Mouse (Mus musculus): ENCODE measurements around the gene Tgm1. TPM values are rescaled to one million over a fixed set of nuclear protein-coding genes. Genes with fewer than 3 reads are reported as not detected.

Tgm1 gene
- polyA plus RNA-seq (2012; rRNA removed; ENCODE audit: low replicate concordance): 0.60 and 2.2 TPM in 2 replicates

GRCm38 (mm10) chr14:55713729-55714122, at the start of gene Tgm1:
Gene Tgm1, minus strand, starts transcription at chr14:55713926.

GRCm38 (mm10) chr14:55761163-55761562, 47.4 kb upstream of the Tgm1 start, which contains the start of gene Ltb4r2:
Gene Ltb4r2, plus strand, starts transcription at chr14:55761428.

GRCm38 (mm10) chr14:55758363-55758784, 44.6 kb upstream of the Tgm1 start, which contains the start of gene Cideb:
Gene Cideb, minus strand, starts transcription at chr14:55758458.

GRCm38 (mm10) chr14:55745180-55745860, 31.6 kb upstream of the Tgm1 start, which contains the start of the genes Dhrs1 and Nop9:
Gene Dhrs1, minus strand, starts transcription at chr14:55745690.
Gene Nop9, plus strand, starts transcription at chr14:55745693.

GRCm38 (mm10) chr14:55721700-55722437, 8.1 kb upstream of the Tgm1 start, which contains the start of gene Rabggta:
Gene Rabggta, minus strand, starts transcription at chr14:55722263.

GRCm38 (mm10) chr14:55681160-55682117, 32.3 kb downstream of the Tgm1 start, which contains the start of gene Tinf2:
Gene Tinf2, minus strand, starts transcription at chr14:55681820.

GRCm38 (mm10) chr14:55671833-55672740, 41.6 kb downstream of the Tgm1 start, which contains the start of the genes Gmpr2 and Nedd8:
Gene Gmpr2, plus strand, starts transcription at chr14:55671941.
Gene Nedd8, minus strand, starts transcription at chr14:55672124.

GRCm38 (mm10) chr14:55659960-55660573, 53.7 kb downstream of the Tgm1 start, which contains the start of gene Mdp1:
Gene Mdp1, minus strand, starts transcription at chr14:55660508.

Other genes starting within 250 kb of the Tgm1 start
- 57.4 and 80.1 TPM in 2 replicates for gene Dhrs4, start 235.2 kb downstream of the Tgm1 start, polyA plus RNA-seq (2012; rRNA removed; ENCODE audit: low replicate concordance)
- gene Carmil3, start 223.3 kb downstream of the Tgm1 start, polyA plus RNA-seq (2012; rRNA removed; ENCODE audit: low replicate concordance): 2.1 and 9.4 TPM in 2 replicates
- 0.08 and 0.19 TPM in 2 replicates for gene Cpne6, start 203.5 kb downstream of the Tgm1 start, polyA plus RNA-seq (2012; rRNA removed; ENCODE audit: low replicate concordance)
- gene Nrl, start 188.9 kb downstream of the Tgm1 start, polyA plus RNA-seq (2012; rRNA removed; ENCODE audit: low replicate concordance): not detected in 2 replicates
- 44.1 and 72.2 TPM in 2 replicates for gene Pck2, start 173.7 kb downstream of the Tgm1 start, polyA plus RNA-seq (2012; rRNA removed; ENCODE audit: low replicate concordance)
- gene Dcaf11, start 153.9 kb downstream of the Tgm1 start, polyA plus RNA-seq (2012; rRNA removed; ENCODE audit: low replicate concordance): 79.4 and 81.9 TPM in 2 replicates
- gene A730061H03Rik, start 153.5 kb downstream of the Tgm1 start, polyA plus RNA-seq (2012; rRNA removed; ENCODE audit: low replicate concordance): 2.9 and 3.1 TPM in 2 replicates
- gene Fitm1, start 138.3 kb downstream of the Tgm1 start, polyA plus RNA-seq (2012; rRNA removed; ENCODE audit: low replicate concordance): 0.68 and 2.5 TPM in 2 replicates
- gene Psme1, start 135.8 kb downstream of the Tgm1 start, polyA plus RNA-seq (2012; rRNA removed; ENCODE audit: low replicate concordance): 111 and 123 TPM in 2 replicates
- 34.6 and 113 TPM in 2 replicates for gene Emc9, start 128.6 kb downstream of the Tgm1 start, polyA plus RNA-seq (2012; rRNA removed; ENCODE audit: low replicate concordance)
- gene Psme2, start 122.8 kb downstream of the Tgm1 start, polyA plus RNA-seq (2012; rRNA removed; ENCODE audit: low replicate concordance): 133 and 138 TPM in 2 replicates
- 27.9 and 42.1 TPM in 2 replicates for gene Rnf31, start 122.2 kb downstream of the Tgm1 start, polyA plus RNA-seq (2012; rRNA removed; ENCODE audit: low replicate concordance)
- 39.3 and 81.5 TPM in 2 replicates for gene Irf9, start 110.4 kb downstream of the Tgm1 start, polyA plus RNA-seq (2012; rRNA removed; ENCODE audit: low replicate concordance)
- 0.10 and 23.9 TPM in 2 replicates for gene Rec8, start 95.9 kb downstream of the Tgm1 start, polyA plus RNA-seq (2012; rRNA removed; ENCODE audit: low replicate concordance)
- 115 and 240 TPM in 2 replicates for gene Ipo4, start 78.0 kb downstream of the Tgm1 start, polyA plus RNA-seq (2012; rRNA removed; ENCODE audit: low replicate concordance)
- gene Gm49378, start 76.0 kb downstream of the Tgm1 start, polyA plus RNA-seq (2012; rRNA removed; ENCODE audit: low replicate concordance): 1.3 and 8.1 TPM in 2 replicates
- 73.5 and 94.8 TPM in 2 replicates for gene Tm9sf1, start 70.1 kb downstream of the Tgm1 start, polyA plus RNA-seq (2012; rRNA removed; ENCODE audit: low replicate concordance)
- 0.77 and 1.5 TPM in 2 replicates for gene Tssk4, start 63.7 kb downstream of the Tgm1 start, polyA plus RNA-seq (2012; rRNA removed; ENCODE audit: low replicate concordance)
- gene Mdp1, start 53.4 kb downstream of the Tgm1 start, polyA plus RNA-seq (2012; rRNA removed; ENCODE audit: low replicate concordance): 31.3 and 35.2 TPM in 2 replicates
- 28.6 and 31.3 TPM in 2 replicates for gene Gmpr2, start 42.0 kb downstream of the Tgm1 start, polyA plus RNA-seq (2012; rRNA removed; ENCODE audit: low replicate concordance)
- 292 and 416 TPM in 2 replicates for gene Nedd8, start 41.8 kb downstream of the Tgm1 start, polyA plus RNA-seq (2012; rRNA removed; ENCODE audit: low replicate concordance)
- 12.3 and 17.1 TPM in 2 replicates for gene Tinf2, start 32.1 kb downstream of the Tgm1 start, polyA plus RNA-seq (2012; rRNA removed; ENCODE audit: low replicate concordance)
- 34.6 and 47.9 TPM in 2 replicates for gene Rabggta, start 8.3 kb upstream of the Tgm1 start, polyA plus RNA-seq (2012; rRNA removed; ENCODE audit: low replicate concordance)
- 95.6 and 110 TPM in 2 replicates for gene Dhrs1, start 31.8 kb upstream of the Tgm1 start, polyA plus RNA-seq (2012; rRNA removed; ENCODE audit: low replicate concordance)
- gene Nop9, start 31.8 kb upstream of the Tgm1 start, polyA plus RNA-seq (2012; rRNA removed; ENCODE audit: low replicate concordance): 14.6 and 30.0 TPM in 2 replicates
- gene Cideb, start 44.5 kb upstream of the Tgm1 start, polyA plus RNA-seq (2012; rRNA removed; ENCODE audit: low replicate concordance): 2.5 and 4.1 TPM in 2 replicates
- 0.06 and 0.14 TPM in 2 replicates for gene Ltb4r2, start 47.5 kb upstream of the Tgm1 start, polyA plus RNA-seq (2012; rRNA removed; ENCODE audit: low replicate concordance)
- gene Ltb4r1, start 52.0 kb upstream of the Tgm1 start, polyA plus RNA-seq (2012; rRNA removed; ENCODE audit: low replicate concordance): 2.3 and 4.5 TPM in 2 replicates
- 29.4 and 44.4 TPM in 2 replicates for gene Adcy4, start 70.2 kb upstream of the Tgm1 start, polyA plus RNA-seq (2012; rRNA removed; ENCODE audit: low replicate concordance)
- gene Ripk3, start 74.9 kb upstream of the Tgm1 start, polyA plus RNA-seq (2012; rRNA removed; ENCODE audit: low replicate concordance): 14.6 and 21.8 TPM in 2 replicates
- 17.6 and 94.3 TPM in 2 replicates for gene Nfatc4, start 109.2 kb upstream of the Tgm1 start, polyA plus RNA-seq (2012; rRNA removed; ENCODE audit: low replicate concordance)
- gene Nynrin, start 140.1 kb upstream of the Tgm1 start, polyA plus RNA-seq (2012; rRNA removed; ENCODE audit: low replicate concordance): 5.7 and 24.4 TPM in 2 replicates
- 0.13 and 0.48 TPM in 2 replicates for gene Cbln3, start 170.5 kb upstream of the Tgm1 start, polyA plus RNA-seq (2012; rRNA removed; ENCODE audit: low replicate concordance)
- gene Khnyn, start 171.0 kb upstream of the Tgm1 start, polyA plus RNA-seq (2012; rRNA removed; ENCODE audit: low replicate concordance): 17.0 and 28.5 TPM in 2 replicates
- gene Sdr39u1, start 186.4 kb upstream of the Tgm1 start, polyA plus RNA-seq (2012; rRNA removed; ENCODE audit: low replicate concordance): 66.2 and 69.6 TPM in 2 replicates
- 2.2 and 10.2 TPM in 2 replicates for gene Cma1, start 230.7 kb upstream of the Tgm1 start, polyA plus RNA-seq (2012; rRNA removed; ENCODE audit: low replicate concordance)
- not detected in 2 replicates for gene Cma2, start 237.1 kb upstream of the Tgm1 start, polyA plus RNA-seq (2012; rRNA removed; ENCODE audit: low replicate concordance)